Mouse (Mus musculus) stomach, postnatal 0 days (tissue): Measurements from ENCODE around the gene Mlec. TPM values are rescaled to one million over a fixed set of nuclear protein-coding genes. Genes with fewer than 3 reads are reported as not detected.
A peak's percentile ranks its signal among the peaks of the same experiment; 100 is the strongest.
"Not testable (repeated sequence)": the region's sequence is repeated elsewhere in the genome, so short reads cannot be mapped to it uniquely, and the experiment has no call there.

Source experiments
- ATAC-seq: fragments of 200-750 bp; cut with Nextera tagmentation; 2 replicates; pipeline ENCODE4 v1.8.0; 2017; ENCODE audit not compliant: low FRiP score, low TSS enrichment
- DNase-seq: peaks from one replicate; pipeline ENCODE4 v3.0.0-alpha.2; 2016; ENCODE audit warnings: low spot score
- H3K27ac ChIP-seq: fragments of 300-500 bp; sonication (generic); replicated peaks from 2 replicates; pipeline ENCODE4 v1.5.1; 2014; ENCODE audit warnings: mild to moderate bottlenecking, control low read depth
- H3K27me3 ChIP-seq: fragments of 300-500 bp; sonication (generic); 2 replicates; pipeline ENCODE4 v1.6.1; 2014; ENCODE audit warnings: low read length; ENCODE audit not compliant: control insufficient read depth, insufficient read depth
- H3K36me3 ChIP-seq: fragments of 300-500 bp; sonication (generic); 2 replicates; pipeline ENCODE4 v1.6.1; 2014; ENCODE audit warnings: low read length, mixed read lengths; ENCODE audit not compliant: control insufficient read depth, insufficient read depth
- H3K4me1 ChIP-seq: fragments of 300-500 bp; sonication (generic); replicated peaks from 2 replicates; pipeline ENCODE4 v1.6.1; 2014; ENCODE audit warnings: antibody characterized with exemption; ENCODE audit not compliant: control insufficient read depth, insufficient read depth
- H3K4me2 ChIP-seq: fragments of 300-500 bp; sonication (generic); replicated peaks from 2 replicates; pipeline ENCODE4 v1.6.1; 2014; ENCODE audit warnings: low read depth, mild to moderate bottlenecking, control low read depth, moderate library complexity
- H3K4me3 ChIP-seq: fragments of 300-500 bp; sonication (generic); 2 replicates; pipeline ENCODE4 v1.5.1; 2014; ENCODE audit warnings: low read depth, low read length, control low read depth
- H3K9ac ChIP-seq: fragments of 300-500 bp; sonication (generic); 2 replicates; pipeline ENCODE4 v1.6.1; 2014; ENCODE audit warnings: mild to moderate bottlenecking, low read length, control low read depth, mixed read lengths
- H3K9me3 ChIP-seq: fragments of 300-500 bp; sonication (generic); 2 replicates; pipeline ENCODE4 v1.6.1; 2016; ENCODE audit warnings: low read length; ENCODE audit not compliant: control insufficient read depth
- CTCF ChIP-seq: IDR thresholded peaks from 2 replicates; pipeline ENCODE4 v1.5.1; 2016; ENCODE audit warnings: antibody characterized with exemption, low read depth, mild to moderate bottlenecking, moderate library complexity
- EP300 ChIP-seq: optimal IDR thresholded peaks from 2 replicates; pipeline ENCODE3; 2016; ENCODE audit warnings: antibody characterized with exemption
- WGBS: fragments of 180-500 bp; shearing (Covaris S2); extraction: QIAGEN DNeasy Blood & Tissue Kit; methylation state at CpG from one replicate; pipeline ENCODE4 v1.1.7; 2014; 5-methylcytosine and 5-hydroxymethylcytosine counted together
- polyA plus RNA-seq: library from polyadenylated mRNA; unstranded; fragments of >200 nt; fragmentation: Nextera tagmentation; extraction: Ambion mirVana; gene quantifications from 2 replicates; pipeline ENCODE4 v1.2.1, GENCODE M21; 2015

Gene Mlec
- polyA plus RNA-seq, 1 experiment from 2014 or later, result 30.4 TPM

DNA sequence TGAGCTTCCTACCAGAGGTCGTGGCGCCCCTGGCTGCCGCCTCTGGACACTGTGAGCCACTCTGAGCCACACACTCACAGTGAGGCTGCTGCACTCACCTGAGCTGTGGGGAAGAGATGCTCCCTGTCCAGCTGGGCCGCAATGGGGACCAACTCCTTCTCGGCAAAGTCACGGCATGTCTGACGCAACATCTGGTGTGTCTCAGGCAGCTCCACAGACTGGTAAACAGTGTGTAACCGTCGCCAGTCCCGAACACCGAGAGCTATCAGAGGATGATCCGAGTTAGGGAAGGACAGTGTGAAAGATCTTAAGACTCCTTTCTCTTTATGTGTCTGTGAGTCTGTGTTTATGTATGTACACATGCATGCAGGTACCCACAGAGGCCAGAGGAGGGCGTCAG, 40.5 kb downstream of the Mlec start:
- H3K4me1 ChIP-seq, result no peaks in the 10 kb centered on the region
- H3K9me3 ChIP-seq, result no peaks in the 10 kb centered on the region
- H3K4me2 ChIP-seq, result no peak overlapping the region
- no peak overlapping the region for H3K27ac ChIP-seq
- peaks cover 5% of the 10 kb centered on the region; the same call in 1 of the 2 replicates for H3K36me3 ChIP-seq
- H3K4me3 ChIP-seq, result no peak overlapping the region
- 80% methylated on average over 13 of the region's 13 CpGs for WGBS
- ATAC-seq (no peak), DNase-seq (no peak)
- H3K27me3 ChIP-seq, result no peaks in the 10 kb centered on the region
- TF ChIP-seq CTCF (peak; percentile 19; the same call in 1 of the 2 replicates), EP300 (no peak)
- H3K9ac ChIP-seq, result no peak overlapping the region

DNA sequence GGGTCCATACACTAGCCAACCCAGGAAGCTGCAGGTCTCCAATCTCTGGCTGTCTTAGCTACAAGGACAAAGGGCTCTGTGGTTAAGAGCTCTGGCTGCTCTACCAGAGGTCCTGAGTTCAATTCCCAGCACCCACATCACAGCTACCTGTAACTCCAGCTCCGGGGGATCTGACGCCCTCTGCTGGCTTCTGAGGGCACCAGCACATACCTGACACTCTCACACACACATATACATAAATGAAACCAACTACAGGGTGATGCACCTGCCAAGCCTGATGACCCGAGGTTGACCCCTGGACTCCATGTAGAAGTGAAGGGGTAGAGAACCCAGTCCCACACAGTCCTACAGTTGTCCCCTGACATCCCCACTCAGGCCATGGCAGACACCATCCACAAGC, 41.6 kb downstream of the Mlec start:
- TF ChIP-seq CTCF (no peak), EP300 (no peak)
- Histone ChIP-seq H3K4me1 (no peaks in the 10 kb centered on the region), H3K36me3 (peaks cover 5% of the 10 kb centered on the region; the same call in 1 of the 2 replicates), H3K9me3 (no peaks in the 10 kb centered on the region), H3K4me3 (no peak overlapping the region), H3K9ac (no peak overlapping the region), H3K4me2 (no peak overlapping the region), H3K27ac (no peak overlapping the region), H3K27me3 (no peaks in the 10 kb centered on the region)
- no peak for DNase-seq
- 89% methylated on average over 3 of the region's 3 CpGs for WGBS
- no peak for ATAC-seq

DNA sequence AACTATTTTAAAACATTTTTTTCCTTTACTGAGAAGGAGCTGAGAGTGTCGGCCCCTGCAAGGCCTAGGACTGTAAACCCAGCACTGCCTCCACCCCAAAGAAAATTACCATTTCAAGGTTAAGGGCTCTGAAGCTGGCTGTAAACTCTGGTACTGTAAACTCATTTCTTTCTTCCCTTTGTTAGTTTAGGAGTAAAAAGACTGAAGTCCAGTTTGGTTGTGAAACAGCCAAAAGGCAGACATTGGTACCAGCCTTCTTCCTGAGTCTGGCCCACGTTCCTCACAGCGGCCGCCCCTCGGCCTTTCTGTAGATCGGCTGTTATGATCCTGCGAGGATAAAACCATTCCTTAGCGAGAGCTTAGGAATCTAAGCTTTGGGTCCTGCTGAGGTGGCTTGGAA, 43.5 kb downstream of the Mlec start:
- no peak overlapping the region for H3K9ac ChIP-seq
- no peak overlapping the region for H3K4me2 ChIP-seq
- H3K4me1 ChIP-seq, result no peaks in the 10 kb centered on the region
- H3K27ac ChIP-seq, result no peak overlapping the region
- DNase-seq (no peak), ATAC-seq (no peak)
- TF ChIP-seq CTCF (no peak), EP300 (no peak)
- H3K27me3 ChIP-seq, result no peaks in the 10 kb centered on the region
- WGBS, result 95% methylated on average over 8 of the region's 8 CpGs
- peaks cover 12% of the 10 kb centered on the region; the same call in 1 of the 2 replicates for H3K36me3 ChIP-seq
- no peak overlapping the region for H3K4me3 ChIP-seq
- no peaks in the 10 kb centered on the region for H3K9me3 ChIP-seq

DNA sequence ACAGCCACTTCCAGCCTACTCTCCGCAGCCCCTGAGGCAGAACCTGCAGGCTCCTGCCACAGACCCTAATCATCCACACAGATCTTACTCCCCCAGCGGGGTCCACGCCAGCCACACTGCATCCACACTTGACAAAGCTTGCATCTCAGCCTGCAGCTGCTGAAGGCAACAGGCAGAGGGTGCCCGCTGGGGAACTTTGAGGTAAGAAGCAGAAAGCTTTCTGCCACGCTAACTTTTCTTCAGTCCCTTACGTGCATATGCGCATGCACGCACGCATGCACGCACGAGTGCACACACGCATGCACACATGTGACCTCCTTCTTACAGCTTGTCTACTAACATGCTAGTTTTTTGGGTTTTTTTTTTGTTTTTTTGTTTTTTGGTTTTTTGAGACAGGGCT, 44.7 kb downstream of the Mlec start:
- no peak for DNase-seq
- Histone ChIP-seq H3K36me3 (peaks cover 12% of the 10 kb centered on the region; the same call in 1 of the 2 replicates), H3K4me3 (no peak overlapping the region), H3K9ac (no peak overlapping the region), H3K27ac (no peak overlapping the region), H3K4me2 (no peak overlapping the region), H3K9me3 (no peaks in the 10 kb centered on the region), H3K4me1 (no peaks in the 10 kb centered on the region), H3K27me3 (no peaks in the 10 kb centered on the region)
- TF ChIP-seq EP300 (no peak), CTCF (no peak)
- no peak for ATAC-seq
- WGBS, result 94% methylated on average over 12 of the region's 12 CpGs

DNA sequence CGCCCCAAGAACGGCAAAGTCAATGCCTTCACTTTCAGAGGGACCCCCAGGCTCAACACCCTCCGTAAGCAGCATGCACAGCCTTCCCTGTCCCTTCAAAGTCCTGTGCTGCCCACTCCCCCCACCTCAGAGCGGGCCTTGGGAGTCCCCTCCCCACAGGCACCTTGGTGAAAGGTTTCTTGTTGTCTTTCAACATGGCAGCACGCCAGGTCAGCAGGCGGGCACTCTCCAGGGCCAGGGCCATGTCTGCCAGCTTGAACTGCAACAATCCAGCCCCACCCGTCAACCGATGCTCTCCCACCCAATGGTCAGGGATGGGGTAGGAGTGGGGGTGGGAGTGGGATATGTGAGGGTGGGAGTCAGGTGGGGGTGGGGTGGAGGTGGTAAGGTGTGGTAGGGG, 46.8 kb downstream of the Mlec start:
- no peak overlapping the region for H3K9ac ChIP-seq
- no peak for DNase-seq
- H3K4me3 ChIP-seq, result no peak overlapping the region
- no peak for ATAC-seq
- H3K27me3 ChIP-seq, result no peaks in the 10 kb centered on the region
- H3K4me1 ChIP-seq, result no peaks in the 10 kb centered on the region
- peaks cover 9% of the 10 kb centered on the region; the same call in 1 of the 2 replicates for H3K36me3 ChIP-seq
- TF ChIP-seq EP300 (no peak), CTCF (no peak)
- H3K4me2 ChIP-seq, result no peak overlapping the region
- no peaks in the 10 kb centered on the region for H3K9me3 ChIP-seq
- no peak overlapping the region for H3K27ac ChIP-seq
- WGBS, result 78% methylated on average over 8 of the region's 8 CpGs

DNA sequence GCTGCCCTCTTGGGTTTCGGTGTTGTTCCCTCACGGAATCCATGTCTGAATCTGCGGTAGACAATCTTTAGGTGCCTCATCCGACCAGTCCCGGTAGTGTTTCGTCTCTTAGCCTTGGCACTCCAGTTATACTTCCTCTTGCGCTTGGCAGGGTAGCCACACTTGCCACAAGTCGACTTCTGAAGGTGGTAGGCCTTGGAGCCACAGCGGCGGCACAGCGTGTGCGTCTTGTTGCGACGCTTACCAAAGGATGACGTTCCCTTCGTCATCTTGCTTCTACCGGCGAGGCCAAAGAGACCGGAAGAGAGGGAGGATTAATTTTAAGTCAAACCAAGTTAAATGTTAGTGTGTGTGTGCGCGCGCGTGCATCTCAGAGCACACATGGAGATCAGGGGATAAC, 54.7 kb downstream of the Mlec start:
- peaks cover 11% of the 10 kb centered on the region for H3K36me3 ChIP-seq
- H3K27me3 ChIP-seq, ATAC-seq, H3K4me1 ChIP-seq, H3K4me2 ChIP-seq, DNase-seq, H3K4me3 ChIP-seq, H3K9ac ChIP-seq, H3K27ac ChIP-seq, H3K9me3 ChIP-seq: not testable (repeated sequence)
- WGBS, result 98% methylated on average over 23 of the region's 23 CpGs
